Mouse (Mus musculus): ENCODE results near the gene Fmn2.

Fmn2 gene

GRCm38 (mm10) chr1:174501661-174502030 lies at the start of gene Fmn2:
TSS of gene Fmn2 (plus strand) at chr1:174501825.
- WGBS = under 1% methylated on average over 29 of the region's 29 CpGs

GRCm38 (mm10) chr1:174455100-174455499 lies 46.5 kb upstream of the Fmn2 start:
- WGBS = 86% methylated on average over 2 of the region's 2 CpGs

GRCm38 (mm10) chr1:174465385-174465784 lies 36.2 kb upstream of the Fmn2 start:
- 79% methylated on average over 3 of the region's 3 CpGs for WGBS

GRCm38 (mm10) chr1:174466240-174466639 lies 35.4 kb upstream of the Fmn2 start:
- 23% methylated on average over 2 of the region's 2 CpGs for WGBS

- 6% methylated on average over 6 of the region's 6 CpGs for WGBS
Measured at GRCm38 (mm10) chr1:174469736-174470135, 31.9 kb upstream of the Fmn2 start.

GRCm38 (mm10) chr1:174482567-174482966 lies 19.1 kb upstream of the Fmn2 start:
- WGBS = 48% methylated on average over 6 of the region's 6 CpGs

- whole genome bisulfite sequencing = 63% methylated on average over 4 of the region's 4 CpGs
Measured at GRCm38 (mm10) chr1:174500064-174500463, 1.6 kb upstream of the Fmn2 start.

GRCm38 (mm10) chr1:174501011-174501410 lies 614 bp upstream of the Fmn2 start:
- 78% methylated on average over 1 of the region's 1 CpGs for WGBS

GRCm38 (mm10) chr1:174502031-174502845 lies 613 bp downstream of the Fmn2 start:
- WGBS = under 1% methylated on average over 40 of the region's 40 CpGs

- WGBS = 3% methylated on average over 53 of the region's 53 CpGs
Measured at GRCm38 (mm10) chr1:174502846-174503745, 1.5 kb downstream of the Fmn2 start.

- WGBS = 49% methylated on average over 13 of the region's 13 CpGs
Measured at GRCm38 (mm10) chr1:174508571-174509110, 7.0 kb downstream of the Fmn2 start.

GRCm38 (mm10) chr1:174513419-174513818 lies 11.8 kb downstream of the Fmn2 start:
- WGBS = 28% methylated on average over 7 of the region's 7 CpGs

- 62% methylated on average over 5 of the region's 5 CpGs for WGBS
Measured at GRCm38 (mm10) chr1:174521976-174522770, 20.5 kb downstream of the Fmn2 start.

- WGBS = 61% methylated on average over 4 of the region's 4 CpGs
Measured at GRCm38 (mm10) chr1:174522809-174523511, 21.3 kb downstream of the Fmn2 start.

- 29% methylated on average over 1 of the region's 1 CpGs for WGBS
Measured at GRCm38 (mm10) chr1:174523512-174523828, 21.8 kb downstream of the Fmn2 start.

- WGBS = 34% methylated on average over 11 of the region's 11 CpGs
Measured at GRCm38 (mm10) chr1:174536742-174537453, 35.3 kb downstream of the Fmn2 start.

GRCm38 (mm10) chr1:174537491-174537890 lies 35.9 kb downstream of the Fmn2 start:
- 49% methylated on average over 3 of the region's 3 CpGs for WGBS

GRCm38 (mm10) chr1:174548291-174548690 lies 46.7 kb downstream of the Fmn2 start:
- WGBS = 35% methylated on average over 5 of the region's 5 CpGs

- 29% methylated on average over 2 of the region's 2 CpGs for WGBS
Measured at GRCm38 (mm10) chr1:174553272-174554007, 51.8 kb downstream of the Fmn2 start.

- WGBS = 29% methylated on average over 3 of the region's 3 CpGs
Measured at GRCm38 (mm10) chr1:174555412-174555811, 53.8 kb downstream of the Fmn2 start.

Data from cerebral cortex, adult 2 months (tissue).